Mouse (Mus musculus) heart, postnatal 0 days (tissue): Measurements from ENCODE around the gene Scube3.

Experiments
- CTCF ChIP-seq: IDR thresholded peaks from 2 replicates; pipeline ENCODE4 v1.5.1; 2016; ENCODE audit warnings: antibody characterized with exemption, control low read depth, low read depth
- EP300 ChIP-seq: IDR thresholded peaks from 2 replicates; pipeline ENCODE4 v1.6.1; 2016; ENCODE audit warnings: antibody characterized with exemption, low read depth

- TF ChIP-seq CTCF (no peak), EP300 (no peak)
These were observed 46.4 kb downstream of the Scube3 start for GRCm38 (mm10) chr17:28188313-28188712.
